Mouse (Mus musculus) thymus, postnatal 10 days (tissue): ENCODE measurements around the gene Socs3.

Source experiments
- DNase-seq, 2 experiments: peaks; one replicate each; pipeline ENCODE4 v3.0.0; 2021; ENCODE audit warnings: low spot score in 2 of 2

Gene Socs3

DNA sequence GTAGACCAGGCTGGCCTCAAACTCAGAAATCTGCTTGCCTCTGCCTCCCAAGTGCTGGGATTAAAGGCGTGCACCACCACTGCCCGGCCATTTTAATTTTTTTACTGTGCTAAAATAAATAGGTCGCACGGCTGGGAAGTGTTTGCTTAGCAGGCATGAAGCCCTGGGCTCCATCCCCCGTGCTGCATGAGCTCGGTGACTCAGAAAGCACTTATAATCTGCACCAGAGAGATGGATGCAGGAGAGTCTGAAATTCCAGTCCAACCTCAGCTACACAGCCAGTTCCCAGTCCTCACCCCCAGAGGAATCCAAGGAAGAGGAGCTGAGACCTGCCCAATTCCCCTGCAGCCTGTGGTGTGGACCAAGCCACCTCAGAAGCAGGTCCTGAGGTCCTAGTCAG is 45.4 kb downstream of the Socs3 start:
- no peak for DNase-seq

DNA sequence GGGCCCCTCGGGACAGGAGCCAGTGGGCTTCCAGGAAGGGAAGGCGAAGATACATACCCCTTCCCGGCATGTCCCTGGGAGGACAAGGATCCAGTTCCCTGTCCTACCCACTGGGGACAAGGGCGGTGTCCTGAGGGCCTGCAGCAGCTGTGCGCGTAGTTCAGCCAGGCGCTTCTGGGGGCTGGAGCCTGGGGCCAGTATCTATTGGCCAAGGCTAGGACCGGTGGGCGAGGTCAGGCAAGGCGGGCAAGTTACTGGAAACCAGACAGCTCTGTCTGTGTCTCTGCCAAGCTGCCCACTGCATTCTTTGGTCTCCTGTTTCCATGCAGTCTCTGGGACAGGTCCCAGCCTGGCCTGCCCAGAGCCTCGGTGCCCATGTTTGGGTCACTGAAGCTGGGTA is 46.6 kb downstream of the Socs3 start:
- DNase-seq: no peak

GRCm38 (mm10) chr11:117919211-117919610 is 50.6 kb downstream of the Socs3 start:
- DNase-seq: no peak

GRCm38 (mm10) chr11:117918541-117918940 is 51.3 kb downstream of the Socs3 start:
- DNase-seq: no peak
